Mouse (Mus musculus) large intestine, adult 2 months (tissue): ENCODE measurements around the gene Gtpbp6. TPM values are rescaled to one million over a fixed set of nuclear protein-coding genes. Genes with fewer than 3 reads are reported as not detected.
"Not testable (repeated sequence)": the region's sequence is repeated elsewhere in the genome, so short reads cannot be mapped to it uniquely, and the experiment has no call there.

ENCODE experiments used
- DNase-seq: peaks from one replicate; pipeline ENCODE4 v3.0.0-alpha.2; 2012; ENCODE audit warnings: low read depth, low spot score
- WGBS: fragments of 180-500 bp; shearing (Covaris S2); methylation state at CpG from one replicate; pipeline ENCODE4 v1.1.7; 2018; 5-methylcytosine and 5-hydroxymethylcytosine counted together
- polyA plus RNA-seq: library from polyadenylated mRNA; depleted of rRNA; stranded (reverse); fragments of >200 nt; gene quantifications from 2 replicates; pipeline ENCODE4 v1.2.3, GENCODE M21; 2012; rRNA removed

Gtpbp6 gene
- polyA plus RNA-seq, 1 experiment: 70.5 TPM

DNA sequence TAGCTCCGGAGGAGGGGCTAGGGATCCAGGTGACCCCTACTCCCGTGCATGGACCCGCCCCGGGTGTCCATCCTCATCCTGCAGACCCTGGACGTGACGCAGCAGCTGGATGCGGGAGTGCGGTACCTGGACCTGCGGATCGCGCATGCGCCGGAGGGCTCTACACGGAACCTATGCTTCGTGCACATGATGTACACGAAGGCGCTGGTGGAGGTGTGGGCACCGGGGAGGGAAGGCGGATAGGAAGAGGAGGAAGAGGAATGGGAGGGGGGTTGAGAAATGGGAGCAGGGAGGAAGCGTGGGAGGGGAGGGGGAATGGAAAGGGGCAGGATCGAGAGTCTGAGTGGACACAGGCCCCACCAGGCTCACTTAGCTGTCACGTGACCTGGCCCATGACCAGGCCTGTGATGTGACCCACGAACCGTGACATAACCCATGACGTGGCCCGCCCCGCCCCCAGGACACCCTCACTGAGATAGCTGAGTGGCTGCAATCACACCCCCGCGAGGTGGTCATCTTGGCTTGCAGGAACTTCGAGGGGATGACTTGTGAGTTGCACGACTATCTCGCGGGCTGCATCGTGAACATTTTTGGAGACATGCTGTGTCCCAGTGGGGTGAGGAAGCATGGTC, 6.2 kb downstream of the Gtpbp6 start:
- no peak for DNase-seq
- WGBS: 20% methylated on average over 34 of the region's 34 CpGs

DNA sequence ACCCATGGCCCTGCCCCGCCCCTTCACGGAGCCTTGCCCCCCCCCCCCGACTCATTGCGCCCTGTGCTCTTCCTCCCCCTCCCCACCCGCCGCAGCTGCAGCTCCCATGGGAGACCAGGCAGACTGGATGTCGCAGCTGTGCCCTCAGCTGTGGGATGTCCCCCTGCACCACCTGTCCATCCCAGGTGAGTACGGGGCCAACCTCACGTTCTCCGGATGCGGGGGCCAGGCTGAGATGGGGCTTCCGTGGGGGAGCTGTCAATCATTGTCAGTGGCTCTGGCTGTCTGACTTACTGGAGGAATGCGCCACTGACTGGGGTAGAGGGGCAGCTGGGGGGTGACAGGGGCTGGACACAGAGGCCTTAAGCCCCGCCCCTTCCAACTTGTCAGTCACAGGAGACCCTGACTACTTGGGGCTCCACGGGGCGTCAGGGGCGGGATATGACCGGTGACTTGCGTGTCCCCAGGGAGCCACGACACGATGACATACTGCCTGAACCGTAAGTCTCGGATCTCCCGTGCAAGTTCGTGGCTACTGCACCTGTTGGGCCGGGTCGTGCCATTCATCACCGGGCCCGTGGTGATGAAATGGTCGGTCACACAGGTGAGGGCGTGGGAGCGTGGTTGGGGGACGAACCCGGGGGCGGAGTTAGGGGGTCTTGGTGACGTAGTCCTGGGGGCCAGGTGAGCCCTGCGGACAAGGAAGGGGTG, 6.9 kb downstream of the Gtpbp6 start:
- 2% methylated on average over 36 of the region's 37 CpGs for WGBS
- no peak for DNase-seq

DNA sequence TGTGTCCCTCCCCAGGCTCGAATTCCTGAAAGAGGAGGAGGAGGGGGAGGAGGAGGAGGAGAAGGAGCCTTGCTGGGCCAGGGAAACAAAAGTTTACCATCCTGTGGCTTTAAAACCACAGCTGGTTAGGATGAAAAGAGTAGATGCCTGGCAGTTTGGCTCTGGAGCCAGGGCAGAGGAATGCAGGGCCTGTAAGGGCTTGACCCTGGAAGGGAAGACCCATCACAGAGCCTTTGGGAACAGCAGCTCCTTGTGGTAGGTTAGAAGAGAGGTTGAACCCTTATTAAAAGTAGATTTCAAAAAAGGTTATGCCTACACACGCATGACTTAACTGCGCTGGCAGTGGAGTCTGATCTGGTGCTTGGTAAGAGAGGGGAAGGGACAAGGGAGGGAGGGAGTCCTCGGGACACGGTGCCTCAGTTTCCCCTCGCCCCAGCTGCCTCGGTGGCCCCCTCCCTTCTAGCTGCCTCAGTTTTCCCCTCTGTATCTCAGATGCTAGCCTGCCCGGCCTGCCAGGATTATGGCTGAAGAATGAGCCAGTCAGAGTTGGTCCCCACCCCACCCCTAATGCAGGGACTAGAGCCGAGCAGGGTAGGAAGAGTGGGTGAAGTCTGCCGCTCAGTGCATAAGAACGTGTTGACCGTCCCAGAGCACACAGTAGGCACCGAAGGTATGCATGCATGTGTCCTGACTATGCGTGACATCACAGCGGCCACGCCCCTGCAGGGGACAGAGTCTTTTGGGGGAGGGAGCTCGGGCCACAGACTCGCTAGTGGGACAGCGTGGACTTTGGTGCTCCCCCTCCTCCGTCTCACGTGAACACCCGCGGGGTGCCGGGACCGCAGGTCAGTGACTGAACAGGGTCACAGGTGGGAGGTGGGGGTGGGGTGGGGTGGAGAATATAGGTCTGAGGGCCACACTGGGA, 8.1 kb downstream of the Gtpbp6 start, which contains the start of gene Plcxd1:
Gene Plcxd1 (plus strand): TSS at position 314 of the 925 bp plus-strand sequence.
- 33% methylated on average over 25 of the region's 25 CpGs for WGBS
- DNase-seq: no peak

DNA sequence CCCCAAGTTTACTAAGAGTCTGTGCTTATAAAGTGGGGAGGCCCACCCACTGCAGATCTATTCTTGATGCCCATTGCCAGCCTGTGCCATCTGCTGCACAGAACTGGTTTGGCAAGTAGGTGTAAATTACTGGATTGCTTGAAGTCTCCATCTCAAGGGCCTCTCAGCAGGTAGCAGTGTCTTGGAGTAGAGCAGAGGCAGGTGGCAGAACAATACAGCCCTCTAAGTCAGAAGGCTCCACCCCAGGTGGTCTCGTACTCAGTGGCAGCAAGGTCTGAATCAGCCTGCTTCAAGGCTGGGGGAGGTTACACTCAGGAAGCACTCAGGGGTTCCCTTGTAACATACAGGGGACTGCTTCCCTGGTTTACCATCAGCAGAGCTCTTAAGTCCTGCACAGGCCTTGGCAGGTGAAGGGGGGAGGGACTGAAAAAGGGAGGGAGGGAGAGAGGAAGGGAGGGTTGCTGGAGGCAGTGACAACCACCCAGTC, 9.0 kb downstream of the Gtpbp6 start:
- WGBS: 38% methylated on average over 1 of the region's 1 CpGs
- DNase-seq: no peak

DNA sequence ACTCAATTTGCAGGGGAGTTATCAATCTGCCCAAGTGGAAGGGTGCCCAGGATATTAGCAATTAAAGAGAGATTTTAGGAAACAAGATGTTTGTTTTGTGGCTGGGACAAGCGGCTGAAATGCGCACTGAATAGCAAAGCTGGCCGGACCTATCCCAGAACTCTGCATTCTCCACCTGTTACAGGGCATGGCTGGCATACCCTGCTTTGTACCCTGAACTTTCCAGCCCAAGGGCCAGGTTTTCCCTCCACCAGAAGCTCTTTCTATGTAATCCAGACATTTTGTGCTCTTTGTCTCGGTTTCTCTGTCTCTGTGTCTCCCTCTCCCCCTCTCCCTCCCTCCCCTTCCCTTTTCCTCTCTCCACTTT, 13.2 kb downstream of the Gtpbp6 start:
- WGBS: 3% methylated on average over 4 of the region's 4 CpGs
- peak; percentile 28 for DNase-seq

DNA sequence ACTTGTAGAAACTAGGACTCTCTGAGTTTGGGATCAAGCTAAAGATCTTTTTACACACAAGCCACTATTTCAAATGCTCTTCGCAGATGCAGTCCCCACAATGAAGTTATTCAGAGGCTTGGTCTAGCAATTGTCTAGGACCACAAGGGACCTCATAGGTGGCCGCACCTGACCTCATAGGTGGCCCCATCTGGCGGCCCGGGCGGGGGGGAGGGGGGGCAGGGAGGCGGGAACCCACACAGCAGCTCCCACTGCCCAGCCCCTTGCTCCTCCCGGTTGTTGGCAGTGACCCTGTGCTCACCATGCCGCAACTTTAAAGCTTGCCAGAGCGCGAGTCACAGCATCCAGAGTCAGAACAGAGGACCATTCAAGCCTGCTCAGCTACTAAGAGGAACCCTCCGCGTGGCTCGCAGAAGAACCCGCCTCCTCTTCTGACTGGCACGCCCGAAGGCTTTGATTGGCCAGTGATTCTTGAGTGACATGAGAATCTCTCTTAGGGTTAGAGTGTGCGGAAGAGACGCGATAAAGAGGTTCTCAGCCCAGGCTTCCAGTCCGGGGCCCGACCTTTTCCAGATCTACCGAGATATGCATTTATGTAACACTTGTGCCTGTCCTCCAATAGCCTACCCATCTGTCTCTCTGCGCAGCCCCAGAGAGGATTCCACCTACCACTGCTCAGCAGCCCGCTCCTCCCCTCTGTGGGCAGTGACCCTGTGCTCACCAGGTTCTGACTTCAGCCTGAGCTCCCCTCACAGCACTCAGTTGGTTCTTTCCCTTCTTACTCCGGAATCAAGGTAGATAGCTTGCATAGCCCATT, 13.8 kb downstream of the Gtpbp6 start, which contains the start of gene Gm35315:
Gene Gm35315 (minus strand): TSS at position 391 of the 817 bp plus-strand sequence.
- 1% methylated on average over 25 of the region's 25 CpGs for WGBS
- DNase-seq: peak; percentile 86

DNA sequence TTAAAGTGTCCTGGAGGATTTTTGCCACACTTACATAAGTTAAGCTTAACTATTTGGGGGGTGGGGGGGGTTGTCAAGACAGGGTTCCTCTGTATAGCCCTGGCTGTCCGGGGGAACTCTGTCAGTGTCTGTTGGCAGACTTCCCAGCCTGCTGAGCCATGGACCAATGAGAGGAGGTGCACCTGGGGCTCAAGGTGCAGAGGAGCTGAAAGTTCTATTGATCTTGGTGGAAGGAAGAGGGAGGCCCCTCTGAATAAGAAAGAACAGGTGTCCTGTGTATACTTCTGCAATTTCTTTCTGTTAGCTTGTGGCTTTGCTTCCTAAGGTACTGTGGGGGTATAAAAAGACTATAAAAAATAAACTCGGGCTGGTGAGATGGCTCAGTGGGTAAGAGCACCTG, 16.5 kb downstream of the Gtpbp6 start:
- 17% methylated on average over 2 of the region's 2 CpGs for WGBS
- DNase-seq: no peak

DNA sequence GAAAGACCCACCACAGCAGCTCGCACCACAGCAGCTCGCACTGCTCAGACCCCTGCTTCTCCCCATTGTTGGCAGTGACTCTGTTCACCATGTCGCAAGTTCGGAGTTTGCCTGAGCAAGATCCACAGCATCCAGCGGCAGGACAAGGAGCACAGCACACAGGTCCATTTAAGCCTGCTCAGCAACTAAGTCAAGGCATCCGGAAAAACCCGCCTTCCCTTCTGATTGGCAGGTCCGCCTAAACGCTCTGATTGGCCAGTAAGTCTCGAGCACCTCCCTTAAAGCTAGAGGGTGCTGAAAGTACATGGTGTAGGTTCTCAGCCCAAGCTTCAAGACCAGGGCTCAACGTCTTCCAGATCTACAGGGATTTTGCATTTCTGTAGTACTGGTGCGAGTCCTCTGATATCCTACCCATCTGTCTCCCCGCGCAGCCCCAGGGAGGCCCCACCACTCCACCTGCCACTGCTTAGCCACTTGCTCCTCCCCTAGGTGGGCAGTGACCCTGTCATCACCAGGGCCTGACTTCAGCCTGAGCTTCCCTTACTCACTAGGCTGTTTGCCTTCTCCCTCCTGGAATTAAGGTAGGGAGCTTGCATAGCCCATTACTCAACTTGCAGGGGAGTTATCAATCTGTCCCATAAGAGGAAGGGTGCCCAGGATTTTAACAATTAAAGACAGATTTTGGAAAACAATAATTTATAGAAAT, 21.7 kb downstream of the Gtpbp6 start:
- DNase-seq: no peak
- WGBS: 67% methylated on average over 14 of the region's 14 CpGs

DNA sequence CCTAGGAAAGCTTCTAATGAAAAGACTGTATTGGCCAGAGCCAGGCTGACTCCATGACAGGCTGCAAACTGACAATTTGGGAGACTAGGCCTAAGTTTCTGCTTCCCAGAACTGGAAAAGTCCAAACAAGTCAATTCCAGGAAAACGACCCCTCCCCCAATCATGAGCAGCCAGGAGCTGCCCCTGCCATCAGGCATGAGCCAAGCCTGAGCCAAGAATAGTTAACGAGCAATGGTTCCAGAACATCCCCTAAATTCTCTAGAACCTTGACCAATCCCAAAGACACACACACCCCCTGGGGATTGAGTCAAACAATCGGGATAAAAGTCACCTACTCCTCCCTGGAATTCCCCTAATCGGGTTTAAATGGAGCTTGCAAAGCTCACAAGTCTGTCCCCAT, 25.0 kb downstream of the Gtpbp6 start:
- WGBS: 79% methylated on average over 4 of the region's 4 CpGs
- DNase-seq: no peak

DNA sequence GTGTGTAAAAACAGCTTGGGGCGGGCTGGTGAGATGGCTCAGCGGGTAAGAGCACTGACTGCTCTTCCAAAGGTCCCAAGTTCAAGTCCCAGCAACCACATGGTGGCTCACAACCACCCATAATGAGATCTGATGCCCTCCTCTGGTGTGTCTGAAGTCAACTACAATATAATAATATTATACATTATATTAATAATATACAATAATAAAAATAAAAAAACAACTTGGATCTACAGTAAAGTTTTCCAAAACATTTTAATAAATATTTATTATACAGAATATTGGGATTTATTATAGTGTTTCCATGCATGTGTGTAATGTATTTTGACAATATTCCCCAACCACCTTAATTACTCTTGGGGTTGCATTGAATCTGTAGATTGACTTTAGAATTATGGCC, 35.6 kb downstream of the Gtpbp6 start, which contains the start of gene Gm17655:
Gene Gm17655 (minus strand): TSS at position 101 of the 400 bp plus-strand sequence.
- 95% methylated on average over 2 of the region's 2 CpGs for WGBS
- DNase-seq: not testable (repeated sequence)

DNA sequence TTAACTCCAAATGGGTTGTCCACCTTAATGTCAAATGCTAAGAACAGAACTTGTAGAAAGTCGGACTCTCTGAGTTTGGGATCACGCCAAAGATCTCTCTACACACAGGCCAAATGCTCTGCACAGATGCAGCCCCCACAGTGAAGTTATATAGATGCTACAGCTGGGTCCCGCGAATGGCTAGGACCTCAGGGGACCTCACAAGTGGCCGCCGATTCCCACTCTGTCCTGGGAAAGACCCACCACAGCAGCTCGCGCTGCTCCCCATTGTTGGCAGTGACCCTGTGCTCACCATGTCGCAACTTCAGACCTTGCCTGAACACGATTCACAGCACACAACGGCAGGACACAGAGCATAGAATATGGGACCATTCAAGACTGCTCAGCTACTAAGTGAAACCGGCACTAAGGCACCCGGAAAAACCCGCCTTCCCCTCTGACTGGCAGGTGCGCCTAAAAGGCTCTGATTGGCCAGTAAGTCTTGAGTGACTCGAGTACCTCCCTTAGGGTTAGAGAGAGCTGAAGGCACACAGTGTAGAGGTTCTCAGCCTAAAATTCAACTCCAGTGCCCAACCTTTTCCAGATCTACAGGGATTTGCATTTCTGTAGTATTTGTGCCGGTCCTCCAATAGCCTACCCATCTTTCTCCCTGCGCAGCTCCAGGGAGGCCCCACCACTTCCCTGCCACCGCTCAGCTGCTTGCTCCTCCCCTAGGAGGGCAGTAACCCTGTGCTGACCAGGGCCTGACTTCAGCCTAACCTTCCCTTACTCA, 50.2 kb downstream of the Gtpbp6 start:
- 2% methylated on average over 19 of the region's 19 CpGs for WGBS
- peak; percentile 83 for DNase-seq

Other genes starting within 250 kb of the Gtpbp6 start
- 1.0 and 1.5 TPM in 2 replicates for gene Gm15446, start 184.8 kb downstream of the Gtpbp6 start, polyA plus RNA-seq
- 2.3 and 2.4 TPM in 2 replicates for gene Zfp932, start 111.7 kb downstream of the Gtpbp6 start, polyA plus RNA-seq
- gene Gm17655, start 35.7 kb downstream of the Gtpbp6 start, polyA plus RNA-seq: 0.21 and 0.23 TPM in 2 replicates
- 0.20 and 0.41 TPM in 2 replicates for gene Gm35315, start 13.8 kb downstream of the Gtpbp6 start, polyA plus RNA-seq
- 0.36 and 0.49 TPM in 2 replicates for gene Plcxd1, start 8.2 kb downstream of the Gtpbp6 start, polyA plus RNA-seq
- gene Zfp605, start 1.9 kb upstream of the Gtpbp6 start, polyA plus RNA-seq: 0.30 and 0.44 TPM in 2 replicates
- 34.2 and 51.3 TPM in 2 replicates for gene Chfr, start 27.6 kb upstream of the Gtpbp6 start, polyA plus RNA-seq
- 4.7 and 8.6 TPM in 2 replicates for gene Golga3, start 68.5 kb upstream of the Gtpbp6 start, polyA plus RNA-seq
- gene Ankle2, start 122.8 kb upstream of the Gtpbp6 start, polyA plus RNA-seq: 4.7 and 7.2 TPM in 2 replicates
- gene Pgam5, start 161.7 kb upstream of the Gtpbp6 start, polyA plus RNA-seq: 19.0 and 21.0 TPM in 2 replicates
- 5.1 and 5.9 TPM in 2 replicates for gene Pxmp2, start 178.0 kb upstream of the Gtpbp6 start, polyA plus RNA-seq
- gene Pole, start 178.1 kb upstream of the Gtpbp6 start, polyA plus RNA-seq: 12.3 and 14.4 TPM in 2 replicates
- gene P2rx2, start 235.0 kb upstream of the Gtpbp6 start, polyA plus RNA-seq: 4.9 and 5.0 TPM in 2 replicates
- gene Lrcol1, start 236.5 kb upstream of the Gtpbp6 start, polyA plus RNA-seq: 0.16 TPM in 1 of 2 replicates, not detected in the other